Mouse (Mus musculus) gastrocnemius, postnatal 14 days (tissue): ENCODE measurements around the gene Ppp1r27. TPM values are rescaled to one million over a fixed set of nuclear protein-coding genes. Genes with fewer than 3 reads are reported as not detected.
"Not testable (repeated sequence)": the region's sequence is repeated elsewhere in the genome, so short reads cannot be mapped to it uniquely, and the experiment has no call there.

Experiments
- DNase-seq: peaks from one replicate; pipeline ENCODE4 v3.0.0; 2021; ENCODE audit warnings: mixed read lengths
- intact Hi-C: fragments of 180-260 bp; cut with DNase I; formaldehyde crosslinking; loops from one replicate; pipeline ENCODE4 v1.15.1; 2025; ENCODE audit warnings: low total_unique reads
- total RNA-seq, 2 experiments: library from RNA; stranded (reverse); gene quantifications; 2 replicates each; pipeline ENCODE4 v1.2.3; 2021

Gene Ppp1r27
- total RNA-seq, 2 experiments from 2014 or later = 159 to 234 TPM

DNA sequence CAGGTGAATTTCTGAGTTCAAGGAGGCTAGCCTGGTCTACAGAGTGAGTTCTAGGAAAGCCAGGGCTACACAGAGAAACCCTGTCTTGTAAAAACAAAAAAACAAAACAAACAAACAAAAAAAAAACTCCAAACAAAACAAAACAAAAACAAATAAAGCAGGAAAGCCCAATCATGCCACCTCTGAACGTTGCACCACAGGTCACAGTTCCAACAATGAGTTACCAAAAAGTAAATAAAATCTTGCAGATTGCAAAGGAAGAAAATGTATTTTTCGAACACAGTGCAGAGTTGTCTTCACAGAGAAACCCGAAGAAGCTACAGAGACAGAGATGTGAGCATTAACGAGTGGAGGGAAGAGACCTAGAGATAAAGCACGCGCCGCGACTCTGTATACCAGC lies 28.4 kb downstream of the Ppp1r27 start:
- intact Hi-C loops = no loop called here
- no peak for DNase-seq

DNA sequence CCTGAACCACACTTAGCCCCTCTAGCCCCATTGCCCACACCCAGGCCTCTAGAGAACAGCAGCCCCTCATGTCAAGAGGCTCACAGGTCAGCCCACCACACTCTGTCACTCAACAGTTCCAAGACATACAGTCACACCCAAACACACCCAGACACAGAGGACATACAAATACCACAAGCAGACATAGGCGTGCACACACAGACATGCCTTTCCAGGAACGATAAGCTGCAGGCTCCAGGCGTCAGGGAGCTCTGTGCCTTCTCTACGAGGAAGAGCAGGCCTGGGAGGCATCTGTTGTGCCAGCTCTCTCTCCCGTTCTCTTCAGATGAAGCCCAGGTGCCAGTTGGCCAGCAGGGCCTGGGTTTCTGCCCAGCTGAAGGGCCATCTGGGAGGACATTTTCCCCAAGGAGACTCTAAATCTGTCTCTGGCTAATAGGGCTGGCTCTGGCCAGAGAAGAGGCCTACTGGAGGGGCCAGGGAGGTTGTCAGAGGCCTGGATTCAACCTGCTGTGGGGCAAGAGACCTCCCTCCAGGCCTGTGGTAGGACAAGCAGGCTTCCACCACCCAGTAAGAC lies 29.9 kb downstream of the Ppp1r27 start:
- intact Hi-C loops = no loop called here
- DNase-seq = peak; percentile 78

- no peak for DNase-seq
- intact Hi-C loops = no loop called here
These were observed 30.4 kb downstream of the Ppp1r27 start for GRCm38 (mm10) chr11:120520498-120520897.

- DNase-seq = peak; percentile 72
- intact Hi-C loops = loop anchor here (5.0 kb wide), 1 partner anchor 93 kb away; no protein-coding TSS in a partner anchor
These were observed 31.2 kb downstream of the Ppp1r27 start for GRCm38 (mm10) chr11:120519738-120520137.

GRCm38 (mm10) chr11:120518558-120518957 lies 32.4 kb downstream of the Ppp1r27 start:
- DNase-seq = no peak
- intact Hi-C loops = loop anchor here (5.0 kb wide), 1 partner anchor 94 kb away; no protein-coding TSS in a partner anchor

DNA sequence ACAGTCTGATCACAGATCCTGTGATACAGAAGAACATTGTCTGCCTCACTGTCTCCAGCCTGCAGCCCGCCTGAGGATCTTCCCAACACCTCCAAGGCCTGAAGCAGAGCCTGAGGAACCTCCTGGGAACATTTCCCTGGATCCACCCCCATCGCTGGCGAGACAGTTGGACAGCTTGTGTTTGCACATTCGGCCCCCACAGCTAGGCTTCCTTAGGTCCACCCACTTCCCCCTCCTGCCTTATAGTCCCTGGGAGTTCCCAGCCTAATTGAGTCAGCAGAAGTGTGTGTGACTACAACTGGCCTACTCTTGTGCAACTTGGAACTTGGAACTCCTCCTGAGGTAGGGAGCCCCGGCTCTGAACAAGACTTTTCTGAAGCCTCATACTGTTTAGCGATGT lies 32.9 kb downstream of the Ppp1r27 start:
- DNase-seq = peak; percentile 59
- intact Hi-C loops = loop anchor here (5.0 kb wide), 1 partner anchor 94 kb away; no protein-coding TSS in a partner anchor

- intact Hi-C loops = loop anchor here (5.0 kb wide), 1 partner anchor 95 kb away; no protein-coding TSS in a partner anchor
- no peak for DNase-seq
These were observed 33.8 kb downstream of the Ppp1r27 start for GRCm38 (mm10) chr11:120517147-120517546.

DNA sequence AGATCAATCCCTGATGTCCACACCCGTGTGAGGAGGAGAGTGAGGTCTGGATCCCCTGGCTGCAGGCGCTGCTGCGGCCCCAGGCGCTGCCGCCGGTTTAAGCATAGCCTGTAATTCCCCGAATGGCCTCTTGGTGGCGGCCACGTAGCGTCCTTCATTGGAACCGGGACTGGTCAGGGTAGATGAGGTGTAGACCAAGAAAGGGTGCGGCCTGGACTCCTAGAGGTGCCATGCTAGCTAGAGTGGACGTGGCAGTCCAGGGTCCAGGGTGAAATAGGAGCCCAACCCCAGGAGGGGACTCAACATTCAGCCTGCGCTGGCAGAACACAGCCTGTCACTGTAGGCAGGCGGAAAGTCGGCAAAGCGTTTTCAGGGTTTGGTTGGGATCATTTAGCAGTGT lies 35.3 kb downstream of the Ppp1r27 start:
- DNase-seq = peak; percentile 84
- intact Hi-C loops = loop anchor here (5.0 kb wide), 1 partner anchor 97 kb away; no protein-coding TSS in a partner anchor

DNA sequence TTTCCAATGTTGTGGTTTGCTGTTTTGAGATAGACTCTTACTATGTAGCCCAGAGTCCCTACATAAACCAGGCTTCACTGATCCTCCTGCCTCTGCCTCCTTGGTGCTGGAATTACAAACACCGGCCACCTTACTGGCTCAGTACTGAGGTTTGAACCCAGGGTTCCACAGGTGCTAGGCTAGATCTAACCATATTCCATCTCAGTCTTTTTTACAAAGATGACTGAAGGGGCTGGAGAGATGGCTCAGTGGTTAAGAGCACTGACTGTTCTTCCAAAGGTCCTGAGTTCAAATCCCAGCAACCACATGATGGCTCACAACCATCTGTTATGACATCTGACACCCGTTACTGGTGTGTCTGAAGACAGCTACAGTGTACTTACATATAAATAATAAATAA lies 36.7 kb downstream of the Ppp1r27 start:
- DNase-seq = not testable (repeated sequence)

DNA sequence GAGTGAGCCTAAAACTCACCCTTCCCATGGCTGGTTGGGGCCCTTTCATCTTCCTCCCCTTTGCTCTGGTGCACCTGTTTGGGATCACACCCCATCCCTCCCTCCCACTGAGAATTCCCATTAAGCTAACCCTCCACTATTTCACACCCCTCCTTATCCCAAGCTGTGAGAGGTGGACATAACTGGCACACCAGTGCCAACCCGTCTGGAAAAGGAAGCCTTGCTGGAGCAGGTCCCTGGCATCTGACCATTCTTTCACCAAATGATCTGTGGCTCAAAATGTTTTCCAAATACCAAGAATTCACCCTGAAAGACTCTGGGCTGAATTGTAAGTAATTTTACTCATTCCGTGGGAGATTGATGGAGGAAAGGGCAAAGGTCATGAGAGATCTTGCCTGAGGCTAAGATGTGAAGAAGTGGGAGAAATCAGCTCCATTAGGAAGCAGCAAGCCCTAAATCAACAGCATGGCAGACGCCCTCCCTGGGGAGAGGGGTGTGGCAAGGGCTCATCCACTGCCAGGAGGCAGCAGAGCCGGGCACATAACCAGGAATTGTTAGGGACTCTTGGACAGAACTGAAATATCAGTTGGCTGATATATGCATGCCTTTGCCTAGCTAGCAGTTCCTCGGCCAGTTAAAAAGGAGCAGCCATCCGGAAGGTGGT lies 38.0 kb downstream of the Ppp1r27 start:
- intact Hi-C loops = loop anchor here (5.0 kb wide), 1 partner anchor 49 kb away; no protein-coding TSS in a partner anchor
- DNase-seq = no peak

More for the DNA sequence above, 36.7 kb downstream of the Ppp1r27 start:
- intact Hi-C loops = loop anchor here (5.0 kb wide), 1 partner anchor 48 kb away; no protein-coding TSS in a partner anchor

GRCm38 (mm10) chr11:120510375-120511030 lies 40.4 kb downstream of the Ppp1r27 start:
- no peak for DNase-seq
- intact Hi-C loops = loop anchor here (5.0 kb wide), 1 partner anchor 52 kb away; no protein-coding TSS in a partner anchor

- no peak for DNase-seq
- intact Hi-C loops = loop anchor here (5.0 kb wide), 1 partner anchor 52 kb away; no protein-coding TSS in a partner anchor
These were observed 41.0 kb downstream of the Ppp1r27 start for GRCm38 (mm10) chr11:120509940-120510339.

DNA sequence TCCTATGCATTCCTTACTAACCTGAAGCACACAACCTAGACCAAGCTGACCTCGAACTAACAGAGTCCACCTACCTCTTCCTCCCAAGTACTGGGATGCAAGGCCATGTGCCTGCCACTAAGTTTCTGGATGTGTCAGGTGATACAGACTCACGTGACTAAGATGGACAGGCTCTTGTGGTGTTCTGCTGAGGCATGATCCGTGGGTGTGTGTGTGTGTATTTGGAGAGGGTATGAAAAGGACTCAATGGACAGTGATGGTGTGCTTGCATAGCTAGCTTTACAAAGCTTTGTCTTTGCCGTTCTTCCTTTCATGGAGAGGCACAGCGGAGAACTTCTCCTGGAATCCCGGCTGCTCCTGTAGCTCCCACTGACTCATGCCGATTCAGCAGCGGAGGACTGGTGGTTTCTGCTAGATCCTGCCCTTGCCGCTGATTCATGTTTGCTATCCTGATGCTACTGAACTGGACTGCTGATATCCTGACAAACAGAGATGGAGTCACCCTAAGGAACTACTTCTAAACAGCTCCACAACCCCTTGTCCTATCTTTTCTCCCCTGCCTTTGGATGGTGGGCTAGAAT lies 42.6 kb downstream of the Ppp1r27 start:
- DNase-seq = no peak
- intact Hi-C loops = no loop called here

DNA sequence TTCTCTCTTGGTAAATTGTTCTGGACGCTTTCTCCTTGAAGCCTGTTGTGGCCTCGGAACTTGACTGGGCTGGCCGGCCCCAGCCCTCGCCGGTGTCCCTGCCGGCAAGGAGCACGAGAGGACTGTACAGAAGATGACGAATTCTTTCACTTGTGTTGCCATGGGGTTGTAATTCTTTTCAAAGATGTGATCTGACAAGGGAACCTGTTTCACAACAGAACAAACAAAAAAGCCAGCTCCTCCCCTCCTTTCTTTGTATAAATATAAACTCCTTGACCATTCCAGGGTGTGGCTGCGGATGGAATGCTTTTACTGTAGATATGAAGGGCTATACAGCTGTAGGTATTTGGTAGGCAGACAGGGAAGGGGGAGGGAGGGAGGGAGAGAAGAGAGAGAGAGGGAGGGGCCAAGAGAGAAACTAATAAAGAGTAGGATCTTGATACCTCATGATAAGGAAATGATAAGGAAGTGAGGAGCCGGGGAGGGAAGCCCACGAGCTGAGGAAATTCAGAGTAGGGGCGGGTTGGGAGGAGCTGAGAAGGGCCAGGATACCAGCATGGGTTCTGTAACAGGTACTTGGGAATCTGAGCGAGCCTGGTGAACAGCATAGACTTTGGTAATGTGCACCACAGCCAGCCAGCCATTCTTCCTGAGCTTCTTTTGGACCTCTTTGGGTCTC lies 43.2 kb downstream of the Ppp1r27 start:
- intact Hi-C loops = no loop called here
- DNase-seq = no peak

DNA sequence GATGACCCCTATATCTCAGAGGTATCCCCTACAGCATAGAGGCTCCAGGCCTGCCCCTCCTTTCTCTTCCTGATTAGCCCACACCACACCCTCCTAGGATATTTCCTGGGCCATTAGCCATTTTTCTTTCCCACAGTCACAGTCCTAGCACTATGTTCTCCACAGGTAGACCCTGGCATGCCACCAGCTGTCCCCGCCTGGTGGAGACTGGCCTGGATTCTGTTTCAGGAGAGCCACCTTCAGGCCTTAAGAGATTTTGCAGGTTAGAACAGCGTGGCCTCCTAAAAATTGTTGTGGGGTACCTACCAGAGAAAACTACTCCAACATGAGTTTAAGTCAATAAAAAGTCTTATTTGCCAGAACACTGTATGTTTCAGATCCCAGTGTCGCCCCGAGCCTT lies 44.0 kb downstream of the Ppp1r27 start:
- intact Hi-C loops = no loop called here
- DNase-seq = no peak

- no peak for DNase-seq
- intact Hi-C loops = no loop called here
These were observed 45.3 kb downstream of the Ppp1r27 start for GRCm38 (mm10) chr11:120505661-120506060.

DNA sequence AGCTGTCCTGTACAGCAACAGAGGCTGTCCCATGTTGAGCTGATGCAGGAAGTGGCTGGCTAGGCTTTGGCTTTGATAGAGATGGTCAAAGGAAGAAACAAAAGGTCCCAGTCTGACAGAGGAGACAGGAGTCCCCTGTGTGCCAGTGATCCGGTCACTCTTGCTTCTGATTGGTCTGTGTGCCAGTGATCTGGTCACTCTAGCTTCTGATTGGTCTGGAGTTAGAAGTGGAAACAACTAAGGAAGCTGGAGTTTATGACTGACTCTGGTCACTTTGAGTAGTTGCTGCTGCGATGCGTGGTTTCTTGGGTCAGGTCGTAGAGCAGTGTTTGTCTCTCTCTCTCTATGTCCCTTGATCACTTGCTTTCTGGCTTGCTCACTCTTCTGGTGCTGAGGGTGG lies 49.2 kb downstream of the Ppp1r27 start:
- intact Hi-C loops = no loop called here

GRCm38 (mm10) chr11:120501018-120501417 lies 49.9 kb downstream of the Ppp1r27 start:
- intact Hi-C loops = no loop called here
- no peak for DNase-seq

More for the DNA sequence above, 49.2 kb downstream of the Ppp1r27 start:
- no peak for DNase-seq

DNA sequence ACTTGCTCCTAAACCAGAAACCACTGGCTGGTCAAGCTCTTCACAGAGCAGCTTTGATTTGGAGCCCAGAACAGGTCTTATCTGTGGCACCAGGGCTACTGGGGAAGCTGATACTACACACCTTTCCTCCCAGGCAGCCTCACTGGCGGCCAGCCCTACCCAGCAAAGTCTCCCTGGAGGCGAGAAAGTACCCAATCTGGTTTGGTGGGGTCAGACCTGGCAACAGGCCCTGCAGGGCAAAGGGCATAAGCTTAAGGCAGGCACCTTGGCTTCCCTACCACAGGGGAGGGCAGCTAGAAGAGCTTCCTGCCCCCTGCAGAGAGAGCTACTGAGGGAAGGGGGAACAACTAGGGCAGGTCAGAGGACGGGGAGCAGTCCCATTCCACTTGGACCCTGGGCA lies 50.6 kb downstream of the Ppp1r27 start:
- intact Hi-C loops = no loop called here
- DNase-seq = no peak
